Mouse (Mus musculus) CH12.LX (cell line): Measurements from ENCODE around the gene Rpap1. TPM values are rescaled to one million over a fixed set of nuclear protein-coding genes. Genes with fewer than 3 reads are reported as not detected.

Source experiments
- DNase-seq: peaks from one replicate; pipeline ENCODE4 v3.0.0-alpha.2; 2013; ENCODE audit errors: extremely low read depth
- H3K27ac ChIP-seq: 2 replicates; pipeline ENCODE4 v1.5.1; 2012; ENCODE audit warnings: low read depth, mild to moderate bottlenecking, control low read depth, moderate library complexity; ENCODE audit not compliant: insufficient read depth
- H3K27me3 ChIP-seq: replicated peaks from 2 replicates; pipeline ENCODE3; 2012; ENCODE audit warnings: inconsistent platforms
- H3K36me3 ChIP-seq, 2 experiments: replicated peaks in 1 of 2; 2 replicates each; pipeline versions ENCODE3 to v1.6.1; 2012; ENCODE audit warnings: inconsistent platforms in 1 of 2, low read length in 1 of 2, mild to moderate bottlenecking in 1 of 2, mixed read lengths in 1 of 2, moderate library complexity in 1 of 2; ENCODE audit not compliant: control insufficient read depth in 1 of 2, insufficient read depth in 1 of 2
- H3K4me1 ChIP-seq, 2 experiments: 2 replicates each; pipeline ENCODE4 v1.6.1; 2012; ENCODE audit warnings: inconsistent platforms in 1 of 2, moderate library complexity in 1 of 2; ENCODE audit not compliant: insufficient read depth in 2 of 2, control insufficient read depth in 1 of 2
- H3K4me2 ChIP-seq: 2 replicates; pipeline ENCODE4 v1.6.1; 2012; ENCODE audit warnings: low read depth, mild to moderate bottlenecking, control low read depth; ENCODE audit not compliant: poor library complexity, insufficient read depth, severe bottlenecking
- H3K4me3 ChIP-seq, 3 experiments: fragments of 150-350 bp in 1 of 3; sonication (generic) in 1 of 3; replicated peaks in 1 of 3; 2 replicates each; pipeline versions ENCODE3 to v1.5.1; 2011 to 2012; ENCODE audit warnings: low read depth in 2 of 3, low read length in 2 of 3, mild to moderate bottlenecking in 2 of 3, moderate library complexity in 2 of 3, control low read depth in 1 of 3, improper control_type of control experiment in 1 of 3, inconsistent platforms in 1 of 3, mixed read lengths in 1 of 3; ENCODE audit not compliant: poor library complexity in 1 of 3
- H3K79me2 ChIP-seq: replicated peaks from 2 replicates; pipeline ENCODE4 v1.6.1; 2012; ENCODE audit warnings: mild to moderate bottlenecking, moderate library complexity; ENCODE audit not compliant: control insufficient read depth, poor library complexity, insufficient read depth, severe bottlenecking; ENCODE audit errors: extremely low read depth
- H3K9ac ChIP-seq: 2 replicates; pipeline ENCODE4 v1.6.1; 2012; ENCODE audit warnings: low read depth, mild to moderate bottlenecking, control low read depth, moderate library complexity; ENCODE audit not compliant: insufficient read depth
- H3K9me3 ChIP-seq: replicated peaks from 2 replicates; pipeline ENCODE3; 2012; ENCODE audit warnings: low read length, inconsistent platforms, mixed read lengths
- CHD1 ChIP-seq: IDR thresholded peaks from 2 replicates; pipeline ENCODE4 v1.6.1; 2012; ENCODE audit warnings: low read depth, low read length, improper control_type of control experiment, inconsistent platforms
- CHD2 ChIP-seq: IDR thresholded peaks from 2 replicates; pipeline ENCODE4 v1.6.1; 2011; ENCODE audit warnings: low read length, improper control_type of control experiment
- E2F4 ChIP-seq: IDR thresholded peaks from 2 replicates; pipeline ENCODE4 v1.6.1; 2011; ENCODE audit warnings: low read depth, low read length, improper control_type of control experiment; ENCODE audit not compliant: insufficient replicate concordance
- ELF1 ChIP-seq: IDR thresholded peaks from 2 replicates; pipeline ENCODE4 v1.6.1; 2014; ENCODE audit warnings: low read depth, mild to moderate bottlenecking, inconsistent platforms, low read length, improper control_type of control experiment
- ETS1 ChIP-seq: conservative IDR thresholded peaks from 2 replicates; pipeline ENCODE4 v1.6.1; 2012; ENCODE audit warnings: low read depth, mild to moderate bottlenecking, inconsistent platforms, low read length, improper control_type of control experiment, moderate library complexity
- HCFC1 ChIP-seq: IDR thresholded peaks from 2 replicates; pipeline ENCODE4 v1.6.1; 2012; ENCODE audit warnings: low read depth, mild to moderate bottlenecking, inconsistent platforms, low read length, improper control_type of control experiment
- KAT2A ChIP-seq: IDR thresholded peaks from 2 replicates; pipeline ENCODE4 v1.6.1; 2012; ENCODE audit warnings: low read length, improper control_type of control experiment, inconsistent platforms; ENCODE audit not compliant: insufficient replicate concordance
- MEF2A ChIP-seq: IDR thresholded peaks from 2 replicates; pipeline ENCODE4 v1.6.1; 2014; ENCODE audit warnings: low read depth, mild to moderate bottlenecking, inconsistent platforms, low read length, improper control_type of control experiment, borderline replicate concordance
- MXI1 ChIP-seq: IDR thresholded peaks from 2 replicates; pipeline ENCODE4 v1.6.1; 2011; ENCODE audit warnings: mild to moderate bottlenecking, low read depth, low read length, improper control_type of control experiment
- NELFE ChIP-seq: IDR thresholded peaks from 2 replicates; pipeline ENCODE4 v1.6.1; 2011; ENCODE audit warnings: low read depth, low read length, improper control_type of control experiment
- NRF1 ChIP-seq: IDR thresholded peaks from 2 replicates; pipeline ENCODE4 v1.6.1; 2014; ENCODE audit warnings: low read depth, mild to moderate bottlenecking, inconsistent platforms, low read length, improper control_type of control experiment, moderate library complexity
- PAX5 ChIP-seq: IDR thresholded peaks from 2 replicates; pipeline ENCODE4 v1.6.1; 2012; ENCODE audit warnings: low read length, inconsistent platforms, mixed read lengths
- POLR2A ChIP-seq: IDR thresholded peaks from 2 replicates; pipeline ENCODE4 v1.6.1; 2011; ENCODE audit warnings: low read depth, mild to moderate bottlenecking, improper control_type of control experiment, low read length
- POLR2AphosphoS2 ChIP-seq: IDR thresholded peaks from 2 replicates; pipeline ENCODE4 v1.6.1; 2011; ENCODE audit warnings: low read depth, low read length, improper control_type of control experiment
- RCOR1 ChIP-seq: conservative IDR thresholded peaks from 2 replicates; pipeline ENCODE4 v1.6.1; 2012; ENCODE audit warnings: low read depth, mild to moderate bottlenecking, inconsistent platforms, low read length, improper control_type of control experiment
- UBTF ChIP-seq: IDR thresholded peaks from 2 replicates; pipeline ENCODE4 v1.6.1; 2012; ENCODE audit warnings: low read depth, mild to moderate bottlenecking, inconsistent platforms, low read length, improper control_type of control experiment, moderate library complexity
- USF1 ChIP-seq: IDR thresholded peaks from 2 replicates; pipeline ENCODE4 v1.6.1; 2014; ENCODE audit warnings: low read depth, mild to moderate bottlenecking, inconsistent platforms, low read length, improper control_type of control experiment
- ZC3H11A ChIP-seq: IDR thresholded peaks from 2 replicates; pipeline ENCODE4 v1.6.1; 2012; ENCODE audit warnings: low read depth, mild to moderate bottlenecking, inconsistent platforms, low read length, improper control_type of control experiment
- ZMIZ1 ChIP-seq: IDR thresholded peaks from 2 replicates; pipeline ENCODE4 v1.6.1; 2012; ENCODE audit warnings: low read depth, mild to moderate bottlenecking, inconsistent platforms, low read length, improper control_type of control experiment
- dilution Hi-C: fragments of 300-500 bp; cut with MboI; formaldehyde crosslinking; loops from 2 replicates; pipeline ENCODE4 v1.14.3; 2020; ENCODE audit warnings: low sequenced_read_pairs; ENCODE audit not compliant: extremely low pct_unique_long_range_greater_than_20kb, extremely low pct_ligation_motif_present
- in situ Hi-C: fragments of 300-500 bp; cut with MboI; formaldehyde crosslinking; loops from 3 replicates; pipeline ENCODE4 v1.14.3; 2019; ENCODE audit warnings: low sequenced_read_pairs, low pct_ligation_motif_present, low pct_unique_long_range_greater_than_20kb, mixed read lengths
- polyA plus RNA-seq: library from polyadenylated mRNA; unstranded; fragments of >175 nt; gene quantifications from 2 replicates; pipeline ENCODE4 v1.2.1, GENCODE M21; 2012; ENCODE audit warnings: low read depth; ENCODE audit not compliant: insufficient read length
- total RNA-seq, 2 experiments: library from RNA; depleted of rRNA; stranded (reverse); fragments of 300-350 nt in 1 of 2; fragments of >200 nt in 1 of 2; gene quantifications; 2 replicates each; pipeline ENCODE4 v1.2.3; 2012 to 2014

Rpap1 gene
- total and polyA plus RNA-seq, 3 experiments, result 8.5 to 34.7 (median 31.8) TPM

GRCm38 (mm10) chr2:119798246-119798927 is 11.1 kb upstream of the Rpap1 start (continued):
- TF ChIP-seq MEF2A (no peak), ELF1 (no peak), NRF1 (0 out of 2 replicates have a peak, but pooled peaks have one; percentile 5), CHD1 (no peak)

GRCm38 (mm10) chr2:119797279-119797783 is 10.0 kb upstream of the Rpap1 start, which contains the start of gene Tyro3:
Gene Tyro3 (plus strand): TSS chr2:119797733.
- no peak for DNase-seq
- H3K9me3 ChIP-seq, result no peaks in the 10 kb centered on the region
- H3K4me2 ChIP-seq, result peak within 1 kb of the TSS; percentile 60
- dilution Hi-C loops (no loop called here), in situ Hi-C loops (loop anchor here (5.0 kb wide), 2 partner anchors 35 to 90 kb away; no protein-coding TSS in a partner anchor)
- TF ChIP-seq NELFE (no peak), ELF1 (no peak), POLR2AphosphoS2 (no peak), ETS1 (no peak), NRF1 (no peak), E2F4 (no peak), CHD2 (no peak), USF1 (no peak), MXI1 (no peak), UBTF (no peak), RCOR1 (no peak), HCFC1 (no peak), PAX5 (no peak), ZC3H11A (no peak), KAT2A (no peak), ZMIZ1 (no peak), POLR2A (no peak)
- no peak within 1 kb of the TSS for H3K9ac ChIP-seq
- no peak within 1 kb of the TSS for H3K4me3 ChIP-seq
- H3K36me3 ChIP-seq, result peaks cover 0 to 6% of the 10 kb centered on the region in 2 experiments
- no peaks in the 10 kb centered on the region for H3K79me2 ChIP-seq
- H3K27ac ChIP-seq, result no peak within 1 kb of the TSS
- H3K4me1 ChIP-seq, result peaks cover 12 to 31% of the 10 kb centered on the region in 2 experiments
- peaks cover 31% of the 10 kb centered on the region for H3K27me3 ChIP-seq
